ENCODE assay signal across 17 mouse cellular contexts in the genomic region with DNA sequence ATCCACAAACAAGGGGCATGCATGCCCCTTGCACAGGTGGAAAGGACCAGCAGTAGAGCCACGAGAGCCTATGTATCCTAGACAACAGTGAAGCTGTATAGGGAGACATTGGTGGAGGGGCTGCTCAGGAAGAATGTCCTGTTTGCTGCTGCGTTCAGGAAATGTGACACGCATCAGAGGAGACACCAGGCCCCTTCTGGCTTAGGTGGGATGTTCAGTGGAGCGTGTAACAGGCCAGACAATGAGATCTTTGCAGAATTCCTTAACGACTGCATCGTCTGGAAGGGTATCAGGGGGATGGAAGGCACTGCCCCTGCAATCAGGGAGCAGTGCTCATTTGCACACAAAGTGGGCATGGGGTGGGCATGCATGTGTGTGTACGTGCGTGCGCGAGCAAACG.
DNase-seq lines count a peak whose midpoint lies in the region; ATAC-seq and TF ChIP-seq lines count a peak whose summit lies in the region.
"Had no signal": no experiment of that assay in that cellular context is flagged by ENCODE, and none has a peak within 500 bp of the region (broad histone marks: within the 10 kb centered on the region; RNA-seq: fewer than 3 reads in every experiment).

No protein-coding gene starts in this region.

- intact Hi-C loops in left cerebral cortex, adult 2 months (cut with DNase I): no loop called here
- intact Hi-C loops in heart, postnatal 14 days (cut with DNase I): no loop called here

- no peak for ATAC-seq in forebrain, postnatal 0 days
- ATAC-seq: intestine, postnatal 0 days had no signal

- H3K27ac ChIP-seq in forebrain, embryonic 10.5 days: peak overlapping the region; percentile 74
- no peak overlapping the region for H3K27ac ChIP-seq in forebrain, postnatal 0 days (ENCODE audit: low read depth, low read length)
- no peak overlapping the region for H3K27ac ChIP-seq in left cerebral cortex, adult 2 months
- H3K27ac ChIP-seq: limb, embryonic 15.5 days had no signal

- H3K4me1 ChIP-seq in forebrain, embryonic 10.5 days: peaks cover 82% of the 10 kb centered on the region
- peaks cover 15% of the 10 kb centered on the region; the same call in 1 of the 2 replicates for H3K4me1 ChIP-seq in forebrain, postnatal 0 days (ENCODE audit: insufficient read depth)

- H3K4me3 ChIP-seq in forebrain, embryonic 10.5 days: no peak overlapping the region
- no peak overlapping the region for H3K4me3 ChIP-seq in forebrain, postnatal 0 days (ENCODE audit: low read depth, low read length)
- H3K4me3 ChIP-seq in left cerebral cortex, adult 2 months: no peak overlapping the region
- H3K4me3 ChIP-seq: heart, embryonic 15.5 days; limb, embryonic 15.5 days; megakaryocyte, embryonic 14.5 days had no signal

- H3K27me3 ChIP-seq in forebrain, embryonic 10.5 days (ENCODE audit: poor library complexity, severe bottlenecking): no peaks in the 10 kb centered on the region
- H3K27me3 ChIP-seq in forebrain, postnatal 0 days (ENCODE audit: insufficient read depth, low read length): no peaks in the 10 kb centered on the region
- H3K27me3 ChIP-seq: heart, embryonic 15.5 days; limb, embryonic 15.5 days had no signal

- H3K36me3 ChIP-seq in forebrain, embryonic 10.5 days (replicated peaks): peaks cover 70% of the 10 kb centered on the region
- H3K36me3 ChIP-seq in forebrain, postnatal 0 days (ENCODE audit: insufficient read depth): no peaks in the 10 kb centered on the region
- H3K36me3 ChIP-seq: heart, embryonic 15.5 days had no signal

- H3K9me3 ChIP-seq in forebrain, embryonic 10.5 days: no peaks in the 10 kb centered on the region
- H3K9me3 ChIP-seq in forebrain, postnatal 0 days (ENCODE audit: low read length): no peaks in the 10 kb centered on the region
- H3K9me3 ChIP-seq: G1E; heart, embryonic 15.5 days; limb, embryonic 15.5 days; megakaryocyte, embryonic 14.5 days had no signal

- H3K9ac ChIP-seq in forebrain, postnatal 0 days: no peak overlapping the region
- H3K9ac ChIP-seq: heart, embryonic 15.5 days; limb, embryonic 15.5 days; lung, embryonic 14.5 days had no signal

- TF ChIP-seq CTCF in forebrain, postnatal 0 days (IDR thresholded peaks at IDR 0.05; ENCODE audit: low read depth): no peak
- no peak for TF ChIP-seq CTCF in left cerebral cortex, adult 2 months (IDR thresholded peaks at IDR 0.05)

- 51% methylated on average over 11 of the region's 11 CpGs for WGBS in forebrain, embryonic 10.5 days
- 40% methylated on average over 11 of the region's 11 CpGs for WGBS in forebrain, postnatal 0 days

- H3K4me2 ChIP-seq in forebrain, postnatal 0 days (ENCODE audit: low read depth): no peak overlapping the region
- H3K4me2 ChIP-seq: heart, embryonic 15.5 days; limb, embryonic 15.5 days; lung, embryonic 14.5 days had no signal

- peak; percentile 45 for DNase-seq in forebrain, embryonic 10.5 days (ENCODE audit: extremely low spot score, low spot score)
- no peak for DNase-seq in forebrain, postnatal 0 days
- DNase-seq in kidney, postnatal 4 days: peak; percentile 33 to 54
- DNase-seq in kidney, adult 8-10 months: no peak
- DNase-seq in mesoderm, embryonic 11.5 days (ENCODE audit: low read depth, low spot score): peak; percentile 63
- DNase-seq in retina, postnatal 1 day: peak; percentile 90
- no peak for DNase-seq in left cerebral cortex, adult 2 months (ENCODE audit: extremely low spot score in 1 of 2, low spot score in 2 of 2)
- no peak for DNase-seq in heart, postnatal 14 days
- DNase-seq: cerebellum, adult 2 months; layer of hippocampus, postnatal 36 days; lung, embryonic 14.5 days; thymus, adult 18-20 months had no signal

Comparison
In these comparisons a context has a peak if more than half of its experiments do, and no peak if none do; other contexts are left out.
1. DNase-seq: peak in forebrain, embryonic 10.5 days (single experiment), kidney, postnatal 4 days (2 of 2), mesoderm, embryonic 11.5 days (single experiment) and retina, postnatal 1 day (single experiment); none in forebrain, postnatal 0 days (single experiment), kidney, adult 8-10 months (0 of 2), left cerebral cortex, adult 2 months (0 of 2) and heart, postnatal 14 days (0 of 2).